In the genomic region with DNA sequence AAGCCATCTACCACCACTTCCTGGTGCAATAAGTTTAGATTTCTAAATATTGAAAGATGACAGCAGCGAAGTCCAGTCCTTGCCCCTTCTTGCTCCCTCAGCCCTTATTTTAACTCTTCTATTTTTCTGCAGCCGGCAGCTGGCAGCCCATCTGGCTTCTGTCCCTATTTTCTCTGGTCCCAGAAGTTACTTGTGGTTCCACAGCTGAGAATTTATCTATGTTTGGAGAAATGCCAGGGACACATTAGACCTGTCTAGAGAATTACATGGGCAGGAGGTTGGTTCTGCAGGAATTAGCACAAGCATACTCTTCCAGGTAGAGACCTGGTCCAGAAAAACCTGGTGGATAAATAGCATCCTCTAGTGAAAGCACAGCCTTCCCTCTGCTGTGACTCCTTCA, we compare ENCODE assay signal across 1 mouse cellular context.
A peak's percentile ranks its signal among the peaks of the same experiment; 100 is the strongest.
TF ChIP-seq lines count a peak whose summit lies in the region.

No protein-coding gene starts in this region.

TF ChIP-seq in MEL, 35 proteins besides CTCF, POLR2A, EP300 and RAD21:
- peak; percentile 78 for TF ChIP-seq ETS1 (IDR thresholded peaks at IDR 0.05; ENCODE audit: low read depth, low read length)
- TF ChIP-seq TAL1 (IDR thresholded peaks at IDR 0.05; ENCODE audit: low read length) = no peak
TF ChIP-seq in MEL: peak in this region for 1.
